Mouse (Mus musculus) layer of hippocampus, adult 9-11 months (tissue): ENCODE measurements around the gene Tbc1d15.

ENCODE experiments used
- DNase-seq: peaks from one replicate; pipeline ENCODE4 v3.0.0; 2022

Tbc1d15 gene

GRCm38 (mm10) chr10:115251088-115251934 is at the start of gene Tbc1d15:
Gene Tbc1d15, minus strand, starts transcription at chr10:115251467.
- peak; percentile 98 for DNase-seq

GRCm38 (mm10) chr10:115298683-115299082 is 47.4 kb upstream of the Tbc1d15 start:
- DNase-seq: no peak

- DNase-seq: no peak
Observed at GRCm38 (mm10) chr10:115297582-115297981, 46.3 kb upstream of the Tbc1d15 start.

GRCm38 (mm10) chr10:115296401-115296935 is 45.2 kb upstream of the Tbc1d15 start:
- no peak for DNase-seq

- DNase-seq: no peak
Observed at GRCm38 (mm10) chr10:115295162-115295561, 43.9 kb upstream of the Tbc1d15 start.

GRCm38 (mm10) chr10:115294715-115295114 is 43.4 kb upstream of the Tbc1d15 start:
- DNase-seq: no peak

GRCm38 (mm10) chr10:115293946-115294345 is 42.7 kb upstream of the Tbc1d15 start:
- no peak for DNase-seq

- no peak for DNase-seq
Observed at GRCm38 (mm10) chr10:115290671-115291070, 39.4 kb upstream of the Tbc1d15 start.

GRCm38 (mm10) chr10:115288856-115289255 is 37.6 kb upstream of the Tbc1d15 start:
- no peak for DNase-seq

- no peak for DNase-seq
Observed at GRCm38 (mm10) chr10:115284170-115284569, 32.9 kb upstream of the Tbc1d15 start.

GRCm38 (mm10) chr10:115281381-115281780 is 30.1 kb upstream of the Tbc1d15 start:
- DNase-seq: no peak

- no peak for DNase-seq
Observed at GRCm38 (mm10) chr10:115271649-115272048, 20.4 kb upstream of the Tbc1d15 start.

- no peak for DNase-seq
Observed at GRCm38 (mm10) chr10:115270612-115271390, 19.5 kb upstream of the Tbc1d15 start.

GRCm38 (mm10) chr10:115262926-115263562 is 11.8 kb upstream of the Tbc1d15 start:
- no peak for DNase-seq

- DNase-seq: no peak
Observed at GRCm38 (mm10) chr10:115262261-115262660, 11.0 kb upstream of the Tbc1d15 start.

GRCm38 (mm10) chr10:115261428-115261827 is 10.2 kb upstream of the Tbc1d15 start:
- DNase-seq: no peak

- DNase-seq: no peak
Observed at GRCm38 (mm10) chr10:115256162-115256561, 4.9 kb upstream of the Tbc1d15 start.

- DNase-seq: no peak
Observed at GRCm38 (mm10) chr10:115253521-115253920, 2.3 kb upstream of the Tbc1d15 start.

- DNase-seq: no peak
Observed at GRCm38 (mm10) chr10:115252321-115252757, 1.1 kb upstream of the Tbc1d15 start.

- no peak for DNase-seq
Observed at GRCm38 (mm10) chr10:115250235-115251087, 806 bp downstream of the Tbc1d15 start.

- DNase-seq: no peak
Observed at GRCm38 (mm10) chr10:115248041-115248440, 3.2 kb downstream of the Tbc1d15 start.

GRCm38 (mm10) chr10:115245488-115245887 is 5.8 kb downstream of the Tbc1d15 start:
- DNase-seq: no peak
